Mouse (Mus musculus): Measurements from ENCODE around the gene Scfd2.

DNA sequence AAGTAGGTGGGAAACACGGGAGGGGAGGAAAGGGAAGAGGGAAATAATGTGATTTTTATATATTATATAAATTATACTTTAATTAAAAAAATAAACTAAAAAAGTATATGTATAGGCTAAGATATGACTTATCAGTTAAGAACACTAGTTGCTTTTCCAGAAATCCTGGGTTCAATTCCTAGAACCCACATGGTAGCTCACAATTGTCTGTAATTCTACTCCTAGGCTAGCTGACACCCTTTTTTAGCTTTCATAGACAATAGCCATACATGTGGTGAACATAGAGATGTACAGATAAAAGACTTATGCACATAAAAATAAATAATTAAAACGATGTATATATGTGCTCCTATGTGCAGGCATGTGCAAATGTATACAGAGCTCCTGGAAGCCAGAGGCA is 212.0 kb downstream of the Scfd2 start:
- TF ChIP-seq EP300 (IDR thresholded peaks at IDR 0.05; ENCODE audit: low read depth) (no peak), CTCF (IDR thresholded peaks at IDR 0.05; ENCODE audit: low read depth) (no peak)
